Mouse (Mus musculus): ENCODE results near the gene Vmn2r58. TPM values are rescaled to one million over a fixed set of nuclear protein-coding genes. Genes with fewer than 3 reads are reported as not detected.
"Not testable (repeated sequence)": the region's sequence is repeated elsewhere in the genome, so short reads cannot be mapped to it uniquely, and the experiment has no call there.

The Vmn2r58 gene
- total RNA-seq (2014; fragmentation: Nextera tagmentation), result not detected in 2 replicates
- total RNA-seq (2017), result not detected in 2 replicates

- not testable (repeated sequence) for ATAC-seq (replicated peaks; ENCODE audit: poor library complexity, severe bottlenecking)
Measured at GRCm38 (mm10) chr7:41872612-41873011, at the start of gene Vmn2r58. TSS of gene Vmn2r58 (minus strand) at chr7:41872712.

Other genes starting within 250 kb of the Vmn2r58 start
- gene Zfp788, start 239.5 kb downstream of the Vmn2r58 start, total RNA-seq (2014; fragmentation: Nextera tagmentation), result 15.0 and 22.6 TPM in 2 replicates
- gene Zfp788, start 239.5 kb downstream of the Vmn2r58 start, total RNA-seq (2017), result 9.2 and 10.6 TPM in 2 replicates
- not detected in 2 replicates for gene Vmn2r59, start 186.3 kb upstream of the Vmn2r58 start, total RNA-seq (2014; fragmentation: Nextera tagmentation)
- under 0.01 TPM in 1 of 2 replicates, not detected in the other for gene Vmn2r59, start 186.3 kb upstream of the Vmn2r58 start, total RNA-seq (2017)
- not detected in 2 replicates for gene Vmn2r60, start 235.1 kb upstream of the Vmn2r58 start, total RNA-seq (2014; fragmentation: Nextera tagmentation)
- not detected in 2 replicates for gene Vmn2r60, start 235.1 kb upstream of the Vmn2r58 start, total RNA-seq (2017)

All from granulocyte monocyte progenitor cell, adult 5-6 weeks (primary cell).